Mouse (Mus musculus): ENCODE data around the gene Ros1.

Gene Ros1

GRCm38 (mm10) chr10:52194957-52195852 lies at the start of gene Ros1:
TSS of gene Ros1 (minus strand) at chr10:52195244.
- no peak for DNase-seq (ENCODE audit: low read depth, low spot score)

DNA sequence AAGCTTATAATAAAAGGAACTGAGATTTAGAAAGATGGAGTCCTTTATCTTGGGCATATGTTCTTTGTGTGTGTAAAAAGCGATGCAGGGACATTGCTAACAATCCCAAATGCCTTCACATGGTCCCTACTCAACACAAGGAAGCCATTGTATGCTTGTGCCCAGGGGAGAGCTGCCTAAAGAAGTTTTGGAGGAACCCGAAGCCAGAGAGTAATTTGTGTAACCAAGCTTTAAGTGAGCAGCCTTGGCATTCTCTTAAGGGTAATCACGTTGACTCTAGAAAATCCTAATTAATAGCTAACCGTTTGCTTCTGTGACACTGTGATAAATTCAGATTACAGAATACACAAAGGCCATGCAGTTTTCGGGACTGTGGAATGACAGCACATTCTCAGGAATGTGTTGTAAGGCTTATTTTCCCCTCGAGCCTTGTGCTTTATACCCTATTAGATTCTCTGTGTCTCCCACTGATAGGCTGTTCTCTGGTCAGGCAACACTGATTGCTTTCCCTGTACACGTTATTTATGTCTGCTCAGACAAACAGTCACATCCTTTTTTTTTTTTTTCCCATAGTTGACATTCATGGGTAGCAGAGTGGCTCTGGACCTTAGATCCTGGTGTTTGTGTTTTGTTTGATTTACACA lies 47.8 kb upstream of the Ros1 start:
- no peak for DNase-seq (ENCODE audit: low read depth, low spot score)

GRCm38 (mm10) chr10:52242015-52242414 lies 47.0 kb upstream of the Ros1 start:
- DNase-seq (ENCODE audit: low read depth, low spot score) = no peak

GRCm38 (mm10) chr10:52235461-52235860 lies 40.4 kb upstream of the Ros1 start:
- no peak for DNase-seq (ENCODE audit: low read depth, low spot score)

- DNase-seq (ENCODE audit: low read depth, low spot score) = no peak
Observed at GRCm38 (mm10) chr10:52234654-52234981, 39.6 kb upstream of the Ros1 start.

DNA sequence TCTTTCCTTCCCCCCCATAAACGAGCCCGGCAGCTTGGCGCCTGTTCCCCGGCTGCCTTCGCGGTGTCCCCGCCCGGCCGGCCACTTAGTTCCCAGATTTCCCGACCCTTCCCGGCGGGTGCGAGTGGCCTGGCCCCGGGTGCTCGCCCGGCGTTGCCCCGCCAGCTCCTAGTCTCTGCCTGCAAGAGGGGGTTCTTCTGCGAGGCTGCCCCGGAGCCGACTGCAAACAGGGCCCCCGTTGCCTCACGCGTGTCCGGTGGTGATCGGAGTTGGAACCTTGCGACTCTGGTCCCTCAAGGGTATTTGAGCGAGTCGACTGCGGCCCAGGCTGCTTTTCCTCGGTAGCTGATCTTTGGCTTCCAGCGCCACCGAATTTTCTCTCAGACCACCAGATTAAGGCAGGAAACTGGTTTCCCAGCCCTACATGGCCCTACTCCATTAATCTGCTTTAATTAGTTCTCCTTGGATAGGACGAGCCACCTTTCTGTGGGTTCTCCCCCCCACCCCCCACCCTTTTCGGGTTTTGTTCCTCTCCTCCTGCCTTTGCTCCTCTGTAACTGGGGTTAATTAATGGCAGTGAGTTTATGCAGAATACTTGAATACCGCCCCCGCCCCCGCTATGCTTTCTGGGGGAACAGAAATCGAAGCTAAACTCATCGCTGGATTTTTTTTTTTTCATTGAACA lies 39.1 kb upstream of the Ros1 start:
- no peak for DNase-seq (ENCODE audit: low read depth, low spot score)

- no peak for DNase-seq (ENCODE audit: low read depth, low spot score)
Observed at GRCm38 (mm10) chr10:52233301-52233968, 38.4 kb upstream of the Ros1 start, which contains the start of gene Dcbld1. TSS of gene Dcbld1 (plus strand) at chr10:52233619.

DNA sequence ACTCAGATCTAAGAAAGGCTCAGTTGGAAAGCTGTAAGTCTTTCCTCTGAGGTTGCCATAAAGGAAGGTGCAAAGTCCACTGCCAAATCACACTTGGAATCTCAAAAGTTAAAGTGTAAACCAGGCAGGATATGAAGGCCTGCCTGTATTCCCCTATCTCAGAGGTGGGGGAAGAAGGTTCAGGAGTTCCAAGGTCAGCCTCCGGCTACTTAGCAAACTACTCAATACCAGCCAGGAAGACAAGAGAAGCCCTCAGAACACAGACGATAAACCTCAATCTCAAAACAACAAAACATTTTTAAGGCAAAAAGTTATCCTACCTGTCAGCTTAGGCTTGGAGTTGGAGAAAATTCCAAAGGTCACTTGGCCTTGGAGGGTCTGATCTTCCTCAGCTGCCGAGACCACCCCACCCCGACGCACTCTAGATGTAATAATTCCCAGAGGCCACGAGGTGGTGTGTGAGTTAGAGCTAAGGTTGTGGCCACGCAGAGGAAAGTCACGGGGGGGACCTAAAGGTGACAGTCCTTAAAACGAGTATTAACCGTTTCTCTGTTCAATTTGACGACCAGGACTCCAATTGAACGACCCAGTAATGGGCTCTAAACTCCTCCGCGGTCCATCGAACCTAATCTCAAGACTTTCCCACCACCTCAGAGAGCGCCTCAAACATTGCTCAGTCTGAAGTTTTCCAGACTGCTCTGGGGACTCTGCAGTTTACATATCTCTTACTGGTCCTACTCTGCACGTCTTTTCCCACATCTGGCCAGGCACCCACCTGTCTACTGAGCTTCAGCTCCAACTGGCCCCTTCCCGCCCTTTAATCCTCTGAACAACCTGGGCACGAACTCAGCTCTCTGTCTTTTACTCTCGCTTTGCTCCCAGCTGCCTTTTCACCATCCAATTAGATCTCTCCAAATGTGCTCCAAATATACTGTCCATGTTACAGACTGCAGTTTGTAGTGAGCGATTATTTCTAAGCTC lies 37.4 kb upstream of the Ros1 start:
- DNase-seq (ENCODE audit: low read depth, low spot score) = no peak

GRCm38 (mm10) chr10:52219600-52219999 lies 24.6 kb upstream of the Ros1 start:
- DNase-seq (ENCODE audit: low read depth, low spot score) = no peak

DNA sequence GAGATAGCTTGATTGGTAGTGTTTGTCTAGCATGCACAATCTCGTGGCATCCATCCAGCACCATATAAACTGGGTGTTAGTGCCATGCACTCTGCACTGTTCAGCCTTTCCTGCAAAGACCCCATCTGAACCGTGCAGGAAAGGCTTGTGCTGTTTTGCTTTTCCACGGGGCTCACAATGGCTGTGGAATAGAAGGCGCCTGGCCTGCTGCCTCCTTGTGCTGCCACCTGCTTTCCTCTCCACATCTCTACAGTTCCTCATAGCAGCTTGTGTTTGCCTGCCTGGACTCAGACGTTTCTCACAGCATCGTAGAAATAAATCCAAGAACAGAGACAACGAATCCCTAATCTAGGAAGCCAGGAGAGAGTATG lies 22.5 kb upstream of the Ros1 start:
- DNase-seq (ENCODE audit: low read depth, low spot score) = no peak

DNA sequence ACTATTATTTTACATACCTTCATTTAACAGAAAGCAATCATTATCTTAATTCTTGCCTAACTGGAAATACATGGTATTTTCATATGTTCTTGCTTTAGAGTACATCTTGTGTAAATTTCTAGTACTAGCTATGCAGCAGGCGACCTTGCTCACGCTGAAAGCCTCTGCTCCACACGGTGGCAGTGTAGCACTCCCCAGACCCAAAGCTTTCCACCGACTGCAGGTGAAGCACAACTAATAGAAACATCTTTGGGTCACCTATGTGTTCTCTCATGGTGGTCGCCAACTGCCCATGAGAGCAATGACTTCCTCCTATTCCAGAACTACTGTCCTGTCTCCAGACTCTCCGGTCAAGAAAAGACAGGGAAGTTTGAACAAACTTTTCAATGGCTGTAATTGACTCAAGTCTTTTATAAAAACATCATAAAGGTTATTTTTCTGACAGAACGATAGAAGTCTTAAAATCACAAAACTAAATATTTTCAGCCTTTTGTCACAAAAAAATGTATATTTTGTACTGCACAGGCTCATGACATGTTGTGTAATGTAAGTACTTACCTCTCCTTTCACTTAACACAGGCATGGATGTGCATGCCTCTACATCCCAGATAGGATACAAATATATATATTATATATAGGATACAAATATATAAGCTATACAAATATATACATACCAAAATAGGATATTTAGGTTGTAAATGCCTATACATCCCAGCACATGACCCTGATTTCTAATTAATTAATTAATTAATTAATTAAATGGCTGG lies 21.9 kb upstream of the Ros1 start:
- DNase-seq (ENCODE audit: low read depth, low spot score) = no peak

DNA sequence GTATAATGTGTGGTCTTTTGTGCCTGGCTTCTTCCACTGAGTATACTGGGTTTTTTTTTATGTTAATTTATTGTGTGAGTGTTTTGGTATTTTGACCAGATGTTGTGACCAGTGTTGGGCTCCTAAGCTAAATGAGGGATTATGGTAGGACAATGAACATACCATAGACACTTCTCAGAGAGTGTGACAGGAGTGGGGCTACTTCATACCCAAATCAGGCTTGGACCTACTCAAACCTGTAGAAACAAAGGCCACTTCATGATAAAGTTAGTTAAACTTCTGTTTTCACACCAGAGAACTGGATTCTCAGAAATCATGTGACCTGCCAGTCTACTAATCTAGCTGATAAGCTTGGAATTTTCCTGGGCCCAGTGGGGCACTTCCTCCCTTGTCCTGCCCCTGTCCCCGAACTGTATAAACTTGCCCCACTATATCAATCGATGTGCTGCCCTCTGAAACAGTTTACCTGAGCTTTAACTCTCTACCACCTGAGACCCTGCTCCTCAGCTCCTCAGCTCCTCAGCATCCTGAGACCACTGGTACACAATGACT lies 20.3 kb upstream of the Ros1 start:
- DNase-seq (ENCODE audit: low read depth, low spot score) = no peak

DNA sequence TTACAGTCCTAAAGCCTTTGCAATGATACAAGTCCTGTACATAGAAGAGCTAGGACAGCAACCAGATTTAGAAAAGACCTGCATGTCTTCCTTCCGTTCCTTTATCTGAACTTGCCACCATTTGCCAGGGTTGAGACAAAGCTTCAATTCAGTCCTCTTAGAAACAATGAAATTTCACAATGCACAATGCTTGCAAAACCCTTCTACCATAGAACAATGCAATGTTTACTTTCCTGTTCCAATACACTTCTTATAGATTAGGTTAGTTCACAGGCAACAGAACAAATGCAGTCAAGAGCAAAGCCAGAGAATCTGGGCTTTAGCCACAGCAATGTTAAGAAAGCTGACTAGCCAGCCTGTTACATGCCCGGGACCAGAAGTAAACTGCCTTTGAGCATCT lies 9.0 kb upstream of the Ros1 start:
- no peak for DNase-seq (ENCODE audit: low read depth, low spot score)

DNA sequence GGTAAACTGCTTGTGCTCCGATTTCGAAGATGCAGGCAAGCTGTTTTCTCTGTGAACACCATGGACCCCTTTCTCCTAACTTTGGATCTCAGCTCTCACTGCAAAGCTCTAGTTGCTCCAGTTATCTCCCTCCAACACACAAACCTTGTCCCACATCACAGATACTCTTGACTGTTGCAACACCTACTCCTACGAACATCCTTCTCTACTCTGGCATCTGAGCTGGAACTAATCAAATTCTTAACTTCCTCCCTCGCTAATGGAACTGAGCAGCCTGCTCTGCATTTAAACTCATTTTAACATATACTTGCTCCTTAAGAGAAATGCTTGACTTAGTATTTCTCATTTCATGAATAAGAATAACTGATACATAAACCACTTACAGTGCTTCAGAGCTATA lies 9.1 kb downstream of the Ros1 start:
- DNase-seq (ENCODE audit: low read depth, low spot score) = no peak

GRCm38 (mm10) chr10:52182878-52183277 lies 12.2 kb downstream of the Ros1 start:
- DNase-seq (ENCODE audit: low read depth, low spot score) = no peak

DNA sequence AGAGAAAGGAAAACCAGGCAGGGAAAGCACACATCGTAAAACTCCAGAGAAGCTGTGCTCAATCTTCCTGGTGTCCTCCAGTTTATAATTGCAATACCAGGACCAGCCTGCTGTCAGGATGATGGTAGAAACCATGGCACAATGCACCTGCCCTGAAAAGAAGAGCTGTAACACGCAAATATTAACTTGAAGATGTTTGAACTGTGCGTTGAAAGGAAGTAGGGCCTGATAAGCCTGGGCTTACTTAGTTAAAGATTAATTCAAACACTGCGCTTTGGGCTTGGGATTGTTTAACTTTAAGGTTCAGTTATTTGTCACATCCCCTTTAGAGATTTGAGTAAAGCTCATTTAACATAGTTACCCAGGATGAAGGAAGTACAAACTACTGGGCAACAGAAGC lies 20.7 kb downstream of the Ros1 start:
- DNase-seq (ENCODE audit: low read depth, low spot score) = no peak

DNA sequence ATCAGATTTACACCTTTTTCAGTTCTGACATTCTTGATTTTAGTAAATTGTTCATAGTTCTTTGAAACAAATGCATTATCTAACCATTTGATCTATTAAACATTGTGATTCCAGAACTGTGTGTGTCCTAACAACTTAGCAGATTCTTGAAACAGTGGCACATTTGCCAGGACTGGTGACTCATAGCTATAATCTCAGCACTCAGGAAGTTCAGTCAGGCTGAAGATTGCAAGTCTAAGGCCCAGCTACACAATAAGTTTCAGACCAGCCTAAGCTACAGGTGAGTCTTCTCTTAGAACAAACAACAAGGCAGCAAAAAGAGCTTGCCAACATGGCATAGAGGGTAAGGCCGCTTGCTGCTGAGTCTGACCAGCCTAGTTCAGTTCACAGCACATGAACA lies 24.6 kb downstream of the Ros1 start:
- DNase-seq (ENCODE audit: low read depth, low spot score) = no peak

DNA sequence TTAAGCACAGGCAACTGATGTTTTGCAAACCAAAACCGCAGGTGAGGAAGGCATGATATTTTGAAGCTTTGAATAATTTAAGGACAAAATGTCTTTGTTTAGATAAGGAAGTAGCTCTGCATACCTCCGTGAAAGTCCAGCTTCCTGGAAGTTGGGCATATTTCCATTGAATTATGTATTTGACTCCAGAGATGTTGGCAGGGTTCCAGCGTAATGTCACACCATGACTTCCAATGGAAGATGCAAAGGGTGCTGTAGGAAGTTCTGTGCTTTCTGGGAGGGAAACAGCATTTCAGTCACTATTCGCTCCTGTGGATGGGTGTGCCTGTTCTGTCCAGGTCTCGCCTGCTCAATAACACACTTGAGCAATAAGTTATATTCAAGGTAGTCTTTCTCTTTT lies 25.2 kb downstream of the Ros1 start:
- DNase-seq (ENCODE audit: low read depth, low spot score) = no peak

- DNase-seq (ENCODE audit: low read depth, low spot score) = no peak
Observed at GRCm38 (mm10) chr10:52165376-52165775, 29.7 kb downstream of the Ros1 start.

DNA sequence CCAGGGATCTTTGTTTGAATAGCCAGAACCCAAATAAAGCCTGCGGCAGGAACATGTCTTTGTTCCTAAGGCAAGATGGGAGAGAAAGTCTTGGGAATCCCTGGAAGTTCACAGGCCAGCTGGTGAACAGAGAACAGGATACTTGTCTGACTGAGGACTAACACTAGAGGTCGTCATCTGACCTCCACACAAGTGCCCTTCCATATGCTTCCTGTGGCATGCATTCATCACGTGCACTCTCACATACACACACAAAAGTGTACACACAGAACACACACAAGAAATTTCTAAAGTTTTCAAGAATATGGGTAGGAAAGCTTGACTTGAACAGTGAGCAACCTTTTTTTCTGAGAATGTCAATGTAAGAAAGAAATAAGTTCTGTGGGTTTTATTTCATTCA lies 34.4 kb downstream of the Ros1 start:
- no peak for DNase-seq (ENCODE audit: low read depth, low spot score)

All from WW6 (cell line).